Mouse (Mus musculus): Measurements from ENCODE around the gene Spire2.
A peak's percentile ranks its signal among the peaks of the same experiment; 100 is the strongest.
"Not testable (repeated sequence)": the region's sequence is repeated elsewhere in the genome, so short reads cannot be mapped to it uniquely, and the experiment has no call there.

Gene Spire2

GRCm38 (mm10) chr8:123381711-123382110 is 49.2 kb downstream of the Spire2 start:
- no peak for DNase-seq (ENCODE audit: low read depth in 2 of 2, low spot score in 2 of 2)

GRCm38 (mm10) chr8:123382516-123382915 is 50.0 kb downstream of the Spire2 start:
- no peak for DNase-seq (ENCODE audit: low read depth in 2 of 2, low spot score in 2 of 2)

- peak; percentile 42 to 49 for DNase-seq (ENCODE audit: low read depth in 2 of 2, low spot score in 2 of 2)
Measured at GRCm38 (mm10) chr8:123384883-123385540, 52.5 kb downstream of the Spire2 start.

- DNase-seq (ENCODE audit: low read depth in 2 of 2, low spot score in 2 of 2), result no peak
Measured at GRCm38 (mm10) chr8:123387041-123387440, 54.5 kb downstream of the Spire2 start.

- DNase-seq (ENCODE audit: low read depth in 2 of 2, low spot score in 2 of 2), result no peak
Measured at GRCm38 (mm10) chr8:123387801-123388200, 55.3 kb downstream of the Spire2 start.

- no peak for DNase-seq (ENCODE audit: low read depth in 2 of 2, low spot score in 2 of 2)
Measured at GRCm38 (mm10) chr8:123389026-123389425, 56.5 kb downstream of the Spire2 start.

- no peak for DNase-seq (ENCODE audit: low read depth in 2 of 2, low spot score in 2 of 2)
Measured at GRCm38 (mm10) chr8:123398308-123398707, 65.8 kb downstream of the Spire2 start.

GRCm38 (mm10) chr8:123401936-123402335 is 69.4 kb downstream of the Spire2 start:
- DNase-seq (ENCODE audit: low read depth in 2 of 2, low spot score in 2 of 2), result no peak

- no peak for DNase-seq (ENCODE audit: low read depth in 2 of 2, low spot score in 2 of 2)
Measured at GRCm38 (mm10) chr8:123402730-123403326, 70.3 kb downstream of the Spire2 start.

- DNase-seq (ENCODE audit: low read depth in 2 of 2, low spot score in 2 of 2), result peak; percentile 31 to 50
Measured at GRCm38 (mm10) chr8:123404521-123404920, 72.0 kb downstream of the Spire2 start.

GRCm38 (mm10) chr8:123406786-123407185 is 74.3 kb downstream of the Spire2 start, which contains the start of gene Mc1r:
TSS of gene Mc1r (plus strand) at chr8:123407107.
- peak; percentile 67 to 74 for DNase-seq (ENCODE audit: low read depth in 2 of 2, low spot score in 2 of 2)

GRCm38 (mm10) chr8:123407612-123408011 is 75.1 kb downstream of the Spire2 start:
- DNase-seq (ENCODE audit: low read depth in 2 of 2, low spot score in 2 of 2), result no peak

GRCm38 (mm10) chr8:123408586-123409544 is 76.4 kb downstream of the Spire2 start:
- DNase-seq (ENCODE audit: low read depth in 2 of 2, low spot score in 2 of 2), result no peak

- DNase-seq (ENCODE audit: low read depth in 2 of 2, low spot score in 2 of 2), result no peak
Measured at GRCm38 (mm10) chr8:123410049-123410587, 77.6 kb downstream of the Spire2 start.

- no peak for DNase-seq (ENCODE audit: low read depth in 2 of 2, low spot score in 2 of 2)
Measured at GRCm38 (mm10) chr8:123410788-123411187, 78.3 kb downstream of the Spire2 start.

GRCm38 (mm10) chr8:123411246-123411645 is 78.7 kb downstream of the Spire2 start, which contains the start of gene Tubb3:
TSS of gene Tubb3 (plus strand) at chr8:123411424.
- peak; percentile 32 to 43 for DNase-seq (ENCODE audit: low read depth in 2 of 2, low spot score in 2 of 2)

- no peak for DNase-seq (ENCODE audit: low read depth in 2 of 2, low spot score in 2 of 2)
Measured at GRCm38 (mm10) chr8:123411781-123412327, 79.3 kb downstream of the Spire2 start.

GRCm38 (mm10) chr8:123412560-123413170 is 80.2 kb downstream of the Spire2 start:
- DNase-seq (ENCODE audit: low read depth in 2 of 2, low spot score in 2 of 2), result peak in 1 of 2 experiments; percentile 37

GRCm38 (mm10) chr8:123414255-123414654 is 81.7 kb downstream of the Spire2 start:
- no peak for DNase-seq (ENCODE audit: low read depth in 2 of 2, low spot score in 2 of 2)

- not testable (repeated sequence) for DNase-seq (ENCODE audit: low read depth in 2 of 2, low spot score in 2 of 2)
Measured at GRCm38 (mm10) chr8:123414997-123415696, 82.6 kb downstream of the Spire2 start.

All from CD8-positive naive resting alpha-beta T cell, adult 2 months (primary cell).